Mouse (Mus musculus) kidney, adult 2 months (tissue): ENCODE data around the gene Armc7.

ENCODE experiments used
- CTCF ChIP-seq: fragments of 200-500 bp; conservative IDR thresholded peaks from 2 replicates; pipeline ENCODE4 v1.5.1; 2011; ENCODE audit warnings: low read depth, mild to moderate bottlenecking, control low read depth, low read length, moderate library complexity, mixed read lengths; ENCODE audit not compliant: insufficient read depth, insufficient read length
- POLR2A ChIP-seq: fragments of 200-500 bp; IDR thresholded peaks from one replicate; pipeline ENCODE4 v1.6.1; 2011; ENCODE audit warnings: low read depth, low read length, control low read depth

DNA sequence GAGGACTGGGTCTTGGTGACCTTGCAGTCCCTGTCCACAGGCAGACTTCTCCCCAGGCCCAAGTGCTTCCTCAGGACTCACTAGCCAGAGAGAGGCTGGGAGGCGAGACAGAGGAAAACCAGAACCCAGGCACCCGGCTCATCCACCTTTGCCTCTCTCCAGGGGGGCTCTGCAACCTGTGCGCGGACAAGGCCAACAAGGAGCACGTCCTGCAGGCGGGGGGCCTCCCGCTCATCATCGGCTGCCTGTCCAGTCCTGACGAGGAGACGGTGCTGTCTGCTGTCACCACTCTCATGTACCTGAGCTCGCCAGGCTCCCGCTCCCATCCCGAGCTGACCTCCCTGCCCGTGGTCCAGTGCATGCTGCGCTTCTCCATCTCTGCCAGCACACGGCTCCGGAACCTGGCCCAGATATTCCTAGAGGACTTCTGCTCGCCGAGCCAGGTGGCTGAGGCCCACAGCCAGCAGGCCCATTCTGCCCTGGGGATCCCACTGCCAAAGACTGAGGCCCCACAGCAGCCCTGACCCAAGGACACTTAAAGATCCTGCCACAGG, 13.2 kb downstream of the Armc7 start:
- TF ChIP-seq CTCF, result no peak
- no peak for TF ChIP-seq POLR2A
